Mouse (Mus musculus): ENCODE results near the gene Aig1. TPM values are rescaled to one million over a fixed set of nuclear protein-coding genes. Genes with fewer than 3 reads are reported as not detected.

Aig1 gene
- total RNA-seq, 2 experiments from 2014 or later = 7.7 to 17.8 TPM

- ATAC-seq (replicated peaks; ENCODE audit: low FRiP score, low TSS enrichment, poor library complexity, severe bottlenecking) = no peak
These were observed 13.7 kb downstream of the Aig1 start for GRCm38 (mm10) chr10:13855111-13855510.

- ATAC-seq (replicated peaks; ENCODE audit: low FRiP score, low TSS enrichment, poor library complexity, severe bottlenecking) = no peak
These were observed 18.7 kb downstream of the Aig1 start for GRCm38 (mm10) chr10:13850071-13850470.

- ATAC-seq (replicated peaks; ENCODE audit: low FRiP score, low TSS enrichment, poor library complexity, severe bottlenecking) = no peak
These were observed 19.6 kb downstream of the Aig1 start for GRCm38 (mm10) chr10:13849205-13849604.

GRCm38 (mm10) chr10:13844864-13845263, 23.9 kb downstream of the Aig1 start:
- ATAC-seq (replicated peaks; ENCODE audit: low FRiP score, low TSS enrichment, poor library complexity, severe bottlenecking) = no peak

- ATAC-seq (replicated peaks; ENCODE audit: low FRiP score, low TSS enrichment, poor library complexity, severe bottlenecking) = no peak
These were observed 25.0 kb downstream of the Aig1 start for GRCm38 (mm10) chr10:13843746-13844145.

GRCm38 (mm10) chr10:13842855-13843254, 25.9 kb downstream of the Aig1 start:
- ATAC-seq (replicated peaks; ENCODE audit: low FRiP score, low TSS enrichment, poor library complexity, severe bottlenecking) = no peak

GRCm38 (mm10) chr10:13838511-13839126, 30.2 kb downstream of the Aig1 start:
- no peak for ATAC-seq (replicated peaks; ENCODE audit: low FRiP score, low TSS enrichment, poor library complexity, severe bottlenecking)

- no peak for ATAC-seq (replicated peaks; ENCODE audit: low FRiP score, low TSS enrichment, poor library complexity, severe bottlenecking)
These were observed 30.9 kb downstream of the Aig1 start for GRCm38 (mm10) chr10:13837709-13838456.

GRCm38 (mm10) chr10:13836956-13837355, 31.8 kb downstream of the Aig1 start:
- ATAC-seq (replicated peaks; ENCODE audit: low FRiP score, low TSS enrichment, poor library complexity, severe bottlenecking) = no peak

- ATAC-seq (replicated peaks; ENCODE audit: low FRiP score, low TSS enrichment, poor library complexity, severe bottlenecking) = no peak
These were observed 32.9 kb downstream of the Aig1 start for GRCm38 (mm10) chr10:13835737-13836475.

- ATAC-seq (replicated peaks; ENCODE audit: low FRiP score, low TSS enrichment, poor library complexity, severe bottlenecking) = no peak
These were observed 34.7 kb downstream of the Aig1 start for GRCm38 (mm10) chr10:13834056-13834455.

GRCm38 (mm10) chr10:13833066-13833566, 35.7 kb downstream of the Aig1 start:
- ATAC-seq (replicated peaks; ENCODE audit: low FRiP score, low TSS enrichment, poor library complexity, severe bottlenecking) = no peak

GRCm38 (mm10) chr10:13832546-13833033, 36.2 kb downstream of the Aig1 start:
- no peak for ATAC-seq (replicated peaks; ENCODE audit: low FRiP score, low TSS enrichment, poor library complexity, severe bottlenecking)

- no peak for ATAC-seq (replicated peaks; ENCODE audit: low FRiP score, low TSS enrichment, poor library complexity, severe bottlenecking)
These were observed 41.6 kb downstream of the Aig1 start for GRCm38 (mm10) chr10:13827150-13827549.

GRCm38 (mm10) chr10:13813591-13813990, 55.2 kb downstream of the Aig1 start:
- ATAC-seq (replicated peaks; ENCODE audit: low FRiP score, low TSS enrichment, poor library complexity, severe bottlenecking) = no peak

GRCm38 (mm10) chr10:13808291-13808690, 60.5 kb downstream of the Aig1 start:
- ATAC-seq (replicated peaks; ENCODE audit: low FRiP score, low TSS enrichment, poor library complexity, severe bottlenecking) = no peak

GRCm38 (mm10) chr10:13806806-13807205, 62.0 kb downstream of the Aig1 start:
- ATAC-seq (replicated peaks; ENCODE audit: low FRiP score, low TSS enrichment, poor library complexity, severe bottlenecking) = no peak

GRCm38 (mm10) chr10:13801296-13801695, 67.5 kb downstream of the Aig1 start:
- ATAC-seq (replicated peaks; ENCODE audit: low FRiP score, low TSS enrichment, poor library complexity, severe bottlenecking) = no peak

- no peak for ATAC-seq (replicated peaks; ENCODE audit: low FRiP score, low TSS enrichment, poor library complexity, severe bottlenecking)
These were observed 75.3 kb downstream of the Aig1 start for GRCm38 (mm10) chr10:13793458-13793857.

- ATAC-seq (replicated peaks; ENCODE audit: low FRiP score, low TSS enrichment, poor library complexity, severe bottlenecking) = peak; percentile 77
These were observed 76.0 kb downstream of the Aig1 start for GRCm38 (mm10) chr10:13792788-13793187.

Measured in megakaryocyte-erythroid progenitor cell, adult 5-6 weeks (primary cell).